Mouse (Mus musculus) embryonic facial prominence, embryonic 15.5 days (tissue): Measurements from ENCODE around the gene 1520401A03Rik. TPM values are rescaled to one million over a fixed set of nuclear protein-coding genes. Genes with fewer than 3 reads are reported as not detected.
A peak's percentile ranks its signal among the peaks of the same experiment; 100 is the strongest.

Experiments
- ATAC-seq: fragments of 200-750 bp; cut with Nextera tagmentation; 2 replicates; pipeline ENCODE4 v1.8.0; 2017; ENCODE audit warnings: low read depth, moderate TSS enrichment; ENCODE audit not compliant: insufficient number of reproducible peaks, low FRiP score, low TSS enrichment
- H3K27ac ChIP-seq: fragments of 300-500 bp; sonication (generic); replicated peaks from 2 replicates; pipeline ENCODE4 v1.5.1; 2015; ENCODE audit warnings: mild to moderate bottlenecking, inconsistent platforms
- H3K27me3 ChIP-seq: fragments of 300-500 bp; sonication (generic); 2 replicates; pipeline ENCODE4 v1.6.1; 2015; ENCODE audit warnings: inconsistent platforms
- H3K36me3 ChIP-seq: fragments of 300-500 bp; sonication (generic); 2 replicates; pipeline ENCODE4 v1.6.1; 2015; ENCODE audit warnings: mild to moderate bottlenecking, inconsistent platforms
- H3K4me1 ChIP-seq: fragments of 300-500 bp; sonication (generic); 2 replicates; pipeline ENCODE4 v1.6.1; 2015; ENCODE audit warnings: inconsistent platforms
- H3K4me2 ChIP-seq: fragments of 300-500 bp; sonication (generic); replicated peaks from 2 replicates; pipeline ENCODE4 v1.6.1; 2015; ENCODE audit warnings: mild to moderate bottlenecking, inconsistent platforms
- H3K4me3 ChIP-seq: fragments of 300-500 bp; sonication (generic); replicated peaks from 2 replicates; pipeline ENCODE4 v1.5.1; 2015; ENCODE audit warnings: mild to moderate bottlenecking, inconsistent platforms
- H3K9ac ChIP-seq: fragments of 300-500 bp; sonication (generic); 2 replicates; pipeline ENCODE4 v1.6.1; 2015; ENCODE audit warnings: inconsistent platforms
- H3K9me3 ChIP-seq: fragments of 300-500 bp; sonication (generic); replicated peaks from 2 replicates; pipeline ENCODE4 v1.6.1; 2016; ENCODE audit warnings: inconsistent platforms
- WGBS: fragments of 180-500 bp; shearing (Covaris S2); methylation state at CpG from one replicate; pipeline ENCODE4 v1.1.7; 2015; 5-methylcytosine and 5-hydroxymethylcytosine counted together
- polyA plus RNA-seq: library from polyadenylated mRNA; unstranded; fragments of >200 nt; fragmentation: Nextera tagmentation; extraction: Ambion mirVana; gene quantifications from 2 replicates; pipeline ENCODE4 v1.2.1, GENCODE M21; 2015

Gene 1520401A03Rik
- polyA plus RNA-seq, 1 experiment from 2014 or later: 1.1 TPM

GRCm38 (mm10) chr17:23742210-23742793, 19.7 kb upstream of the 1520401A03Rik start:
- peak overlapping the region; percentile 50 for H3K4me2 ChIP-seq
- no peaks in the 10 kb centered on the region for H3K36me3 ChIP-seq
- ATAC-seq: no peak
- no peak overlapping the region; the same call in 1 of the 2 replicates for H3K9ac ChIP-seq
- H3K9me3 ChIP-seq: no peaks in the 10 kb centered on the region
- 10% methylated on average over 44 of the region's 44 CpGs for WGBS
- peaks cover 69% of the 10 kb centered on the region for H3K27me3 ChIP-seq
- peaks cover 69% of the 10 kb centered on the region for H3K4me1 ChIP-seq
- no peak overlapping the region for H3K27ac ChIP-seq
- peak overlapping the region; percentile 42 for H3K4me3 ChIP-seq

- WGBS: 44% methylated on average over 38 of the region's 38 CpGs
- Histone ChIP-seq H3K4me3 (peak overlapping the region; percentile 42), H3K9me3 (no peaks in the 10 kb centered on the region), H3K9ac (no peak overlapping the region; the same call in 1 of the 2 replicates), H3K4me2 (peak overlapping the region; percentile 50), H3K27me3 (peaks cover 64% of the 10 kb centered on the region), H3K36me3 (peaks cover 4% of the 10 kb centered on the region; the same call in 1 of the 2 replicates), H3K4me1 (peaks cover 69% of the 10 kb centered on the region), H3K27ac (no peak overlapping the region)
- no peak for ATAC-seq
Observed at GRCm38 (mm10) chr17:23741359-23742209, 19.0 kb upstream of the 1520401A03Rik start.

- H3K4me2 ChIP-seq: peak within 1 kb of the TSS; percentile 98
- ATAC-seq: peak; percentile 25
- H3K4me1 ChIP-seq: peaks cover 59% of the 10 kb centered on the region
- no peaks in the 10 kb centered on the region for H3K9me3 ChIP-seq
- peak within 1 kb of the TSS; percentile 39 for H3K9ac ChIP-seq
- 5% methylated on average over 13 of the region's 13 CpGs for WGBS
- H3K27me3 ChIP-seq: peaks cover 54% of the 10 kb centered on the region
- peak within 1 kb of the TSS; percentile 60 for H3K4me3 ChIP-seq
- peaks cover 6% of the 10 kb centered on the region; the same call in 1 of the 2 replicates for H3K36me3 ChIP-seq
- peak within 1 kb of the TSS; percentile 55; the same call in 1 of the 2 replicates for H3K27ac ChIP-seq
Observed at GRCm38 (mm10) chr17:23740598-23741021, 18.0 kb upstream of the 1520401A03Rik start, which contains the start of gene Paqr4. Paqr4 (minus strand) TSS chr17:23740867.

GRCm38 (mm10) chr17:23740136-23740584, 17.6 kb upstream of the 1520401A03Rik start:
- Histone ChIP-seq H3K36me3 (peaks cover 6% of the 10 kb centered on the region; the same call in 1 of the 2 replicates), H3K4me2 (peak overlapping the region; percentile 98), H3K9ac (peak overlapping the region; percentile 39), H3K27ac (peak overlapping the region; percentile 55; the same call in 1 of the 2 replicates), H3K9me3 (no peaks in the 10 kb centered on the region), H3K27me3 (peaks cover 50% of the 10 kb centered on the region), H3K4me1 (peaks cover 55% of the 10 kb centered on the region), H3K4me3 (peak overlapping the region; percentile 60)
- under 1% methylated on average over 45 of the region's 46 CpGs for WGBS
- peak; percentile 81 for ATAC-seq

- Histone ChIP-seq H3K9me3 (no peaks in the 10 kb centered on the region), H3K36me3 (peaks cover 9% of the 10 kb centered on the region; the same call in 1 of the 2 replicates), H3K4me3 (peak overlapping the region; percentile 60), H3K9ac (peak overlapping the region; percentile 39), H3K27me3 (peaks cover 43% of the 10 kb centered on the region), H3K27ac (0 out of 2 replicates have a peak overlapping the region, but pooled peaks have one; percentile 55), H3K4me2 (peak overlapping the region; percentile 98), H3K4me1 (peaks cover 48% of the 10 kb centered on the region)
- whole genome bisulfite sequencing: 2% methylated on average over 48 of the region's 48 CpGs
- 0 out of 2 replicates have a peak, but pooled peaks have one; percentile 1 for ATAC-seq
Observed at GRCm38 (mm10) chr17:23739202-23740135, 16.9 kb upstream of the 1520401A03Rik start.

GRCm38 (mm10) chr17:23738836-23739201, 16.2 kb upstream of the 1520401A03Rik start:
- H3K4me2 ChIP-seq: peak overlapping the region; percentile 98
- no peak overlapping the region for H3K27ac ChIP-seq
- peaks cover 47% of the 10 kb centered on the region for H3K4me1 ChIP-seq
- no peak for ATAC-seq
- peak overlapping the region; percentile 60 for H3K4me3 ChIP-seq
- peaks cover 9% of the 10 kb centered on the region; the same call in 1 of the 2 replicates for H3K36me3 ChIP-seq
- peak overlapping the region; percentile 39; the same call in 1 of the 2 replicates for H3K9ac ChIP-seq
- H3K27me3 ChIP-seq: peaks cover 37% of the 10 kb centered on the region
- H3K9me3 ChIP-seq: no peaks in the 10 kb centered on the region
- WGBS: 38% methylated on average over 2 of the region's 2 CpGs

- peaks cover 26% of the 10 kb centered on the region for H3K27me3 ChIP-seq
- ATAC-seq: no peak
- H3K4me2 ChIP-seq: no peak overlapping the region
- H3K9ac ChIP-seq: no peak overlapping the region
- H3K9me3 ChIP-seq: no peaks in the 10 kb centered on the region
- H3K36me3 ChIP-seq: peaks cover 9% of the 10 kb centered on the region; the same call in 1 of the 2 replicates
- WGBS: 53% methylated on average over 15 of the region's 15 CpGs
- H3K4me1 ChIP-seq: peaks cover 41% of the 10 kb centered on the region
- H3K4me3 ChIP-seq: no peak overlapping the region
- H3K27ac ChIP-seq: no peak overlapping the region
Observed at GRCm38 (mm10) chr17:23737493-23738445, 15.2 kb upstream of the 1520401A03Rik start.

GRCm38 (mm10) chr17:23734341-23734740, 11.8 kb upstream of the 1520401A03Rik start:
- Histone ChIP-seq H3K9ac (no peak overlapping the region), H3K27me3 (peaks cover 2% of the 10 kb centered on the region), H3K4me1 (peaks cover 15% of the 10 kb centered on the region), H3K27ac (no peak overlapping the region), H3K4me2 (no peak overlapping the region), H3K9me3 (no peaks in the 10 kb centered on the region), H3K36me3 (peaks cover 9% of the 10 kb centered on the region; the same call in 1 of the 2 replicates), H3K4me3 (no peak overlapping the region)
- 60% methylated on average over 1 of the region's 1 CpGs for WGBS
- no peak for ATAC-seq

- Histone ChIP-seq H3K27me3 (no peaks in the 10 kb centered on the region), H3K9me3 (no peaks in the 10 kb centered on the region), H3K27ac (no peak overlapping the region), H3K36me3 (peaks cover 3% of the 10 kb centered on the region; the same call in 1 of the 2 replicates), H3K4me3 (no peak overlapping the region), H3K4me2 (no peak overlapping the region), H3K9ac (no peak overlapping the region), H3K4me1 (peaks cover 12% of the 10 kb centered on the region; the same call in 1 of the 2 replicates)
- ATAC-seq: no peak
- 20% methylated on average over 1 of the region's 1 CpGs for WGBS
Observed at GRCm38 (mm10) chr17:23730441-23730840, 7.9 kb upstream of the 1520401A03Rik start.
